Mouse (Mus musculus): ENCODE measurements around the gene Copb1.
"Not testable (repeated sequence)": the region's sequence is repeated elsewhere in the genome, so short reads cannot be mapped to it uniquely, and the experiment has no call there.

The Copb1 gene

GRCm38 (mm10) chr7:114216908-114217307, 37.6 kb downstream of the Copb1 start:
- no peak for DNase-seq (ENCODE audit: low read depth)

GRCm38 (mm10) chr7:114214385-114214784, 40.1 kb downstream of the Copb1 start:
- DNase-seq (ENCODE audit: low read depth) = no peak

- DNase-seq (ENCODE audit: low read depth) = peak; percentile 87
Measured at GRCm38 (mm10) chr7:114213537-114213936, 41.0 kb downstream of the Copb1 start.

GRCm38 (mm10) chr7:114210618-114211017, 43.9 kb downstream of the Copb1 start:
- DNase-seq (ENCODE audit: low read depth) = no peak

- DNase-seq (ENCODE audit: low read depth) = peak; percentile 31
Measured at GRCm38 (mm10) chr7:114209841-114210240, 44.7 kb downstream of the Copb1 start.

GRCm38 (mm10) chr7:114203491-114204359, 50.8 kb downstream of the Copb1 start:
- DNase-seq (ENCODE audit: low read depth) = no peak

GRCm38 (mm10) chr7:114202972-114203404, 51.5 kb downstream of the Copb1 start:
- DNase-seq (ENCODE audit: low read depth) = no peak

GRCm38 (mm10) chr7:114200651-114201050, 53.9 kb downstream of the Copb1 start:
- no peak for DNase-seq (ENCODE audit: low read depth)

- DNase-seq (ENCODE audit: low read depth) = no peak
Measured at GRCm38 (mm10) chr7:114199428-114200110, 54.9 kb downstream of the Copb1 start.

- no peak for DNase-seq (ENCODE audit: low read depth)
Measured at GRCm38 (mm10) chr7:114198252-114198651, 56.3 kb downstream of the Copb1 start.

GRCm38 (mm10) chr7:114196588-114196987, 57.9 kb downstream of the Copb1 start:
- not testable (repeated sequence) for DNase-seq (ENCODE audit: low read depth)

- not testable (repeated sequence) for DNase-seq (ENCODE audit: low read depth)
Measured at GRCm38 (mm10) chr7:114194788-114195187, 59.7 kb downstream of the Copb1 start.

GRCm38 (mm10) chr7:114194224-114194623, 60.3 kb downstream of the Copb1 start:
- DNase-seq (ENCODE audit: low read depth) = no peak

GRCm38 (mm10) chr7:114193284-114194067, 61.0 kb downstream of the Copb1 start:
- DNase-seq (ENCODE audit: low read depth) = no peak

GRCm38 (mm10) chr7:114192581-114192980, 61.9 kb downstream of the Copb1 start:
- no peak for DNase-seq (ENCODE audit: low read depth)

GRCm38 (mm10) chr7:114183416-114183815, 71.1 kb downstream of the Copb1 start:
- DNase-seq (ENCODE audit: low read depth) = no peak

- no peak for DNase-seq (ENCODE audit: low read depth)
Measured at GRCm38 (mm10) chr7:114182708-114183107, 71.8 kb downstream of the Copb1 start.

GRCm38 (mm10) chr7:114181391-114181790, 73.1 kb downstream of the Copb1 start:
- no peak for DNase-seq (ENCODE audit: low read depth)

- DNase-seq (ENCODE audit: low read depth) = no peak
Measured at GRCm38 (mm10) chr7:114176588-114176987, 77.9 kb downstream of the Copb1 start.

- peak; percentile 66 for DNase-seq (ENCODE audit: low read depth)
Measured at GRCm38 (mm10) chr7:114171354-114172097, 83.0 kb downstream of the Copb1 start.

GRCm38 (mm10) chr7:114169996-114170395, 84.5 kb downstream of the Copb1 start:
- no peak for DNase-seq (ENCODE audit: low read depth)

GRCm38 (mm10) chr7:114169381-114169780, 85.1 kb downstream of the Copb1 start:
- no peak for DNase-seq (ENCODE audit: low read depth)
